Mouse (Mus musculus) T-helper 17 cell (primary cell): Measurements from ENCODE around the gene Olfr1288.

ENCODE experiments used
- in situ Hi-C, 2 experiments: fragments of 300-600 bp; cut with MboI, MseI; formaldehyde crosslinking; loops; 1 replicate in 1 of 2; 2 replicates in 1 of 2; pipeline ENCODE4 v1.15.1; 2025; ENCODE audit warnings: high pct_unique_total_duplicates in 2 of 2

Gene Olfr1288

DNA sequence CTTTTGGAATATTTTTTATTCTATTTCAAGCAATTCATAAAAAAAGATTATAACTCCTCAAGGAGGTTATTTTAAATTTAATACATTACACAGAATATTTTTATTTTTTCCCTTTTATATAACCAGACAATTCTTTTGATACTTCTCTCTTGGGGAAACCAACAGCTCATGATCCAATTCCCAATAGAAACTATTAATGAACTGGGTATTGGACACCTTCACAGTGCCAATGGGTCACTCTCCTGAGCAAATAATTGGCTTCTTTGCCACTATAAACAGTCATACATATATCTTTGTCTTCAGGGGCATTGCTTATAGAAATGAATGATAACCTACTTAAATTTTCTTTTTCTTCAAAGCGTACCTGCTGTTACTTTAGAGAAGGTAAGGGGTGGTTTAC, at the start of gene Olfr1288:
TSS of gene Olfr1288 (plus strand) at position 301 of the 400 bp plus-strand sequence.
- in situ Hi-C loops, result no loop called here

DNA sequence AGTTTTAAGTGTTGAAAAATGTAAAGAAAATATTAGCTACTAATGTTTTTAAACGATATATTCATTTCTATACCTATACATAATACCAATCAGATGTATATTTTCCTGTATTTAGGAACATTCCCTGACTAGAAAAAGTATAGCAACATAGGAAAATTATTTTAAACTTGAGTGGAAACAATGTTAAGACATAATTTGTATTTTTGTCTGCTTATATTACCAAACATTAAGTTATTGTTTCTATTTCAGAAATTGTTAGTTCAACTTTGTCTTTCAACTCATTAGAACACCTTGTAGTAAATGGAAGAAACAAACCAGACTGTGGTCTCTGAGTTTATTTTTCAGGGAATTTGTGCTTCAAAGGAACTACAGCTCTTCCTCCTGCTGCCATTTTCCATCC, 25.1 kb upstream of the Olfr1288 start, which contains the start of gene Olfr1287:
TSS of gene Olfr1287 (plus strand) at position 301 of the 400 bp plus-strand sequence.
- in situ Hi-C loops, result no loop called here

DNA sequence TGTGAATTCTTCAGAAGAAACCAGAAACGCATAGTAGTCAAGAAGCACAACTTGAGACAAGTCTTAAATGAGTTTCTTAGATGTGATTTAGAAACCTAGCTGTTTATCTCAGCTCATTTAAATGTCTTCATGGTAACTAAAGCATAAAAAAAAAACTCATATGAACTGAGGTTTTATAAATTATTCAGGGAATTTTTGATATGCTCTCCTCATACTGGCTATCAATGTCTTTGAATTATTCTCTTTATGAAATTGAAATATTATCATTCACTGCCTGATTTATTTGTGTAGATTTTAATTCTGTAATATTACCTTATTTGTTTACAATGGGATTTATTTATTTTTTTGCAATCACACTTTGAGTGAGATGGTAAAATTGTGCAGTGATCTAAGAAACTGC, 6.6 kb downstream of the Olfr1288 start, which contains the start of gene Olfr1289:
TSS of gene Olfr1289 (plus strand) at position 301 of the 400 bp plus-strand sequence.
- in situ Hi-C loops, result no loop called here

DNA sequence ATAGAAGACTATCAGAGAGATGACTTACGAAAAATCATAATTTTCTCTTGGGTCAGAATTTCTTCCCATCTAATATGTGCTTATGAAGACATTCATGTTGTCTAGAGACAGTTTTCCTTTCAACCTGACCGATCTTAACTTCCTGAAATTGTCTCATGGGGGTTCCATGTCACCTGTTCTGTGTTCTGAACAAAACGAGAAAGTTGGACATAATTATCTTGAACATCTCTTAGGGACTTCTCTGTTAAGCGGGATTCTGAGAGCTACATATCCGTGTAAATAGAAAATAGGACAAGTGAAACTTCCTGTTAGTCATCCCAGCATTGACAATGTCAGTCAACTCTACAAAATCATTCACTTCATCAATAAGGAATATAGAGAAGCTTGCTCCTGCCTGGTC, 19.8 kb downstream of the Olfr1288 start, which contains the start of gene Olfr1290:
TSS of gene Olfr1290 (minus strand) at position 101 of the 400 bp plus-strand sequence.
- in situ Hi-C loops, result no loop called here

DNA sequence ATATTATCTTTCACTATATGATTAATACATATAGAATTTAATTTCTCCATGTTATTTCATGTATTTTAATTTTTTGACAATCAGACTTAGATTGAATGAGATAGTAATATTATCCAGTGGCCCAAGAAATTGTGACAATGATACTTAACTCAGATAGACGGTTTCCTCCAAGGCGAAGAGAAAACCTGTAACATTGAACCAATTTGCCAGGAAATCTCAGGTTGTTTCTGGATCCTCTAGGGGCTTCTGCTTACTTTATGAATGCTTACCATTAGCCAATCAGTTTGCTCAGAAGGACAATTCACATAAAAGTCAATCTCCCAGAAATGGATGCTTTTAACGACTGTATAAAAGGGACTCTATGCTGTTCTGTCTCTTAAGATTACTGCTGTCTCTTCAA, 23.0 kb downstream of the Olfr1288 start, which contains the start of gene Olfr1291-ps1:
TSS of gene Olfr1291-ps1 (plus strand) at position 301 of the 400 bp plus-strand sequence.
- in situ Hi-C loops, result no loop called here

DNA sequence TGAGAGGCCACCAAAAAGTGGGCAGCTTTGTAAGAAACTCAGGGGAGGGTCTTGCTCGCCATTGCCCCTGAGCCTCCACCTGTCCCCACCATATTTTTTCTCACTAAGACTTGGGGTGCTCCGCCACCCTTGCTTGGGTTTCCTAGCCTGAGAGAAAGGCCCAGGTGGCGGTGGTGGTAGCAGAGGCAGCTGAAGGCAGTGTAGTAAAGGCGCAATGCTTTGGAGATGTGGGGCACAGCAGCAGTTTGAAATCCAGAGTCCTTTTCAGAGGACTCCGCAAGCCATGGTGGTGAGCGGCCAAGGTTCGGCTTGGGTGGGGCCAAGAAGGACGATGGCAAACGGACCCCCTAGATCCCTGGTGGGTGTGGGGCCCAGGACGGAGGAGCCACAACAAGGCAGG, 43.5 kb downstream of the Olfr1288 start:
- in situ Hi-C loops, result no loop called here

DNA sequence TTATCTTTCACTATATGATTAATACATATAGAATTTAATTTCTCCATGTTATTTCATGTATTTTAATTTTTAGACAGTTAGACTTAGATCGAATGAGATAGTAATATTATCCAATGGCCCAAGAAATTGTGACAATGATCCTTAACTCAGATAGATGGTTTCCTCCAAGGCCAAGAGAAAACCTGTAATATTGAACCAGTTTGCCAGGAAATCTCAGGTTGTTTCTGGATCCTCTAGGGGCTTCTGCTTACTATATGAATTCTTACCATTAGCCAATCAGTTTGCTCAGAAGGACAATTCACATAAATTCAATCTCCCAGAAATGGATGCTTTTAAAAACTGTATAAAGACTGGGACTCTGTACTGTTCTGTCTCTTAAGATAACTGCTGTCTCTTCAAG, 51.0 kb downstream of the Olfr1288 start, which contains the start of gene Olfr1293-ps:
TSS of gene Olfr1293-ps (plus strand) at position 301 of the 400 bp plus-strand sequence.
- in situ Hi-C loops, result no loop called here
